Mouse (Mus musculus) heart, embryonic 12.5 days (tissue): ENCODE data around the gene Wbp11. TPM values are rescaled to one million over a fixed set of nuclear protein-coding genes. Genes with fewer than 3 reads are reported as not detected.

ENCODE experiments used
- ATAC-seq: fragments of 200-750 bp; cut with Nextera tagmentation; 2 replicates; pipeline ENCODE4 v1.8.0; 2017; ENCODE audit warnings: moderate TSS enrichment, moderate library complexity; ENCODE audit not compliant: insufficient number of reproducible peaks, low FRiP score
- H3K27ac ChIP-seq: fragments of 300-500 bp; sonication (generic); 2 replicates; pipeline ENCODE4 v1.5.1; 2016; ENCODE audit warnings: mild to moderate bottlenecking, moderate library complexity; ENCODE audit not compliant: poor library complexity, severe bottlenecking
- H3K27me3 ChIP-seq: fragments of 300-500 bp; sonication (generic); replicated peaks from 2 replicates; pipeline ENCODE4 v1.6.1; 2016; ENCODE audit warnings: mild to moderate bottlenecking, moderate library complexity
- H3K36me3 ChIP-seq: fragments of 300-500 bp; sonication (generic); 2 replicates; pipeline ENCODE4 v1.6.1; 2016; ENCODE audit warnings: mild to moderate bottlenecking, moderate library complexity
- H3K4me1 ChIP-seq: fragments of 300-500 bp; sonication (generic); replicated peaks from 2 replicates; pipeline ENCODE4 v1.6.1; 2016; ENCODE audit warnings: mild to moderate bottlenecking
- H3K4me2 ChIP-seq: fragments of 300-500 bp; sonication (generic); 2 replicates; pipeline ENCODE4 v1.6.1; 2016; ENCODE audit warnings: mild to moderate bottlenecking, moderate library complexity
- H3K4me3 ChIP-seq: fragments of 300-500 bp; sonication (generic); 2 replicates; pipeline ENCODE4 v1.5.1; 2016; ENCODE audit warnings: mild to moderate bottlenecking
- H3K9ac ChIP-seq: fragments of 300-500 bp; sonication (generic); 2 replicates; pipeline ENCODE4 v1.6.1; 2016; ENCODE audit warnings: mild to moderate bottlenecking, moderate library complexity
- H3K9me3 ChIP-seq: fragments of 300-500 bp; sonication (generic); replicated peaks from 2 replicates; pipeline ENCODE4 v1.6.1; 2016; ENCODE audit warnings: mild to moderate bottlenecking, moderate library complexity
- WGBS: fragments of 180-500 bp; shearing (Covaris S2); methylation state at CpG from one replicate; pipeline ENCODE4 v1.1.7; 2016; 5-methylcytosine and 5-hydroxymethylcytosine counted together
- polyA plus RNA-seq: library from polyadenylated mRNA; unstranded; fragments of >200 nt; fragmentation: Nextera tagmentation; extraction: Ambion mirVana; gene quantifications from 2 replicates; pipeline ENCODE4 v1.2.1, GENCODE M21; 2016

Gene Wbp11
- polyA plus RNA-seq, 1 experiment from 2014 or later = 90.5 TPM

GRCm38 (mm10) chr6:136837323-136837722 is 9.3 kb upstream of the Wbp11 start:
- ATAC-seq = no peak

DNA sequence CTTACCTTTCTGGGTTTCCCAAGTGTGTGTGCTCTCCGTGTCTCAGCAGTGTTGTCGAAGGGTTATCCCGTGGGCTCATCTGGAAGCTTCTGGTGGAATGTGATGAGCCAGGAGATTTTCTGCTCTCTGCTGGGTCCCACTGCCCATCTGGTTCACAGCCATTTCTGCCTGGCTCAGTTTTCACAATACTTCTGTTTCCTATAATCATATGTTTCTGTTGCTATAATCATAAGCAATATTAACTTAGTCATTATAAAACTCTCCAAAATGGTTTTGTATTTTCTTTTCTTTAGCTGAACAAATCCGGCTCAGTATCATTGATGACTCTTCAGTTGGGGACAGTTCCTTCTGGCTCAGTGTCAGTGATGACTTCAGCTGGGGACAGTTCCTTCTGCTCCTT is 7.3 kb upstream of the Wbp11 start, which contains the start of gene Smco3:
Gene Smco3, minus strand, starts transcription at position 101 of the 400 bp plus-strand sequence.
- ATAC-seq = no peak
- WGBS = 41% methylated on average over 4 of the region's 4 CpGs
- Histone ChIP-seq H3K36me3 (no peaks in the 10 kb centered on the region), H3K9me3 (no peaks in the 10 kb centered on the region), H3K4me2 (no peak within 1 kb of the TSS), H3K9ac (no peak within 1 kb of the TSS), H3K4me1 (no peaks in the 10 kb centered on the region), H3K27ac (no peak within 1 kb of the TSS), H3K4me3 (no peak within 1 kb of the TSS), H3K27me3 (no peaks in the 10 kb centered on the region)

More at GRCm38 (mm10) chr6:136837323-136837722, 9.3 kb upstream of the Wbp11 start:
- H3K4me1 ChIP-seq = no peaks in the 10 kb centered on the region
- H3K4me2 ChIP-seq = no peak overlapping the region
- H3K9ac ChIP-seq = no peak overlapping the region
- no peaks in the 10 kb centered on the region for H3K27me3 ChIP-seq
- H3K9me3 ChIP-seq = no peaks in the 10 kb centered on the region
- H3K36me3 ChIP-seq = no peaks in the 10 kb centered on the region
- no peak overlapping the region for H3K4me3 ChIP-seq
- H3K27ac ChIP-seq = no peak overlapping the region
- WGBS = 75% methylated on average over 3 of the region's 3 CpGs

- Histone ChIP-seq H3K36me3 (no peaks in the 10 kb centered on the region), H3K9ac (no peak overlapping the region), H3K4me2 (no peak overlapping the region), H3K27ac (no peak overlapping the region), H3K9me3 (no peaks in the 10 kb centered on the region), H3K4me3 (no peak overlapping the region), H3K27me3 (no peaks in the 10 kb centered on the region), H3K4me1 (peaks cover 6% of the 10 kb centered on the region; the same call in 1 of the 2 replicates)
- no peak for ATAC-seq
- WGBS = 67% methylated on average over 5 of the region's 5 CpGs
Measured at GRCm38 (mm10) chr6:136831712-136832111, 3.7 kb upstream of the Wbp11 start.

DNA sequence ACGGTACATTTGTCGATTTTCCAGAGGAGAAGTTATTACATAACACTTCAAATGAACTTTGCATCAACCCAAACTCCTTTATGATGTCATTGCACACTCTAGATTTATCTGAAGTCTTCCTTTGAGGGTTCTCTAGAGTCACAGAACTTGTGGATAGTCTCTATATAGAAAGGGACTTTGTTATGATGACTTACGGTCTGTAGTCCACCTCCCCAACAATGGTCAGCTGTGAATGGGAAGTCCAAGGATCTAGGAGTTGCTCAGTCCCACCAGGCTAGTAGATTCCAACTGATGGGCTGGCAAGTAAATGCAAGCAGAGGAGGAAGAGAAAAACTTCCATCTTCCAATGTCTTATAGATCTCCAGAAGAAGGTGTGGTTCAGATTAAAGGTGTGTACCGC is 648 bp upstream of the Wbp11 start:
- Histone ChIP-seq H3K9me3 (no peaks in the 10 kb centered on the region), H3K27me3 (no peaks in the 10 kb centered on the region), H3K4me1 (peaks cover 6% of the 10 kb centered on the region; the same call in 1 of the 2 replicates), H3K36me3 (peaks cover 18% of the 10 kb centered on the region), H3K4me2 (peak overlapping the region; percentile 64), H3K27ac (peak overlapping the region; percentile 77; the same call in 1 of the 2 replicates), H3K4me3 (peak overlapping the region; percentile 99), H3K9ac (peak overlapping the region; percentile 65; the same call in 1 of the 2 replicates)
- 31% methylated on average over 4 of the region's 4 CpGs for WGBS
- ATAC-seq = no peak

- H3K4me3 ChIP-seq = peak within 1 kb of the TSS; percentile 99
- H3K4me2 ChIP-seq = peak within 1 kb of the TSS; percentile 79
- ATAC-seq = peak; percentile 37; the same call in 1 of the 2 replicates
- peak within 1 kb of the TSS; percentile 87 for H3K27ac ChIP-seq
- no peaks in the 10 kb centered on the region for H3K9me3 ChIP-seq
- WGBS = under 1% methylated on average over 34 of the region's 34 CpGs
- H3K36me3 ChIP-seq = peaks cover 25% of the 10 kb centered on the region
- peak within 1 kb of the TSS; percentile 100 for H3K9ac ChIP-seq
- H3K27me3 ChIP-seq = no peaks in the 10 kb centered on the region
- peaks cover 6% of the 10 kb centered on the region; the same call in 1 of the 2 replicates for H3K4me1 ChIP-seq
Measured at GRCm38 (mm10) chr6:136827516-136827880, 535 bp downstream of the Wbp11 start, which contains the start of gene BC049715. Gene BC049715, plus strand, starts transcription at chr6:136827626.

DNA sequence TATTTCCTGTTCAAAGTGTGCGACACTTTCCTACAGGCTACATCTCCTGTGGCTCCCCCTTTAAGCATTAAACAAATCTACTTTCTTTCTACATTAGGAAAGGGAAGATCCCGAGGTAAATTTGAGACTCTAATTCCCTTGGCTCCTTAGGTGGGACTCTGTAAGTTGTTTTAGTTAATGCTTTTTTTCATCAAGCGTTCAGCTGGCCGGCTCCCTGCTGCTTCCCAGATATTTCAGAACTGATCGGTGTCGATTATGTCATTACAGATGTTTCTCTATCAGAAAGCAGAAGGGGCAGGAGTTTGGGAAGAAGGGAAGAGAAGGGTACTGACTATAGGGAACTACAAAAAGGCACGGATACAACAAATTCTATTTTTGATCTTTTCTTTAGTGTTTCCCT is 917 bp downstream of the Wbp11 start:
- no peaks in the 10 kb centered on the region for H3K27me3 ChIP-seq
- 14% methylated on average over 7 of the region's 7 CpGs for WGBS
- H3K9me3 ChIP-seq = no peaks in the 10 kb centered on the region
- H3K27ac ChIP-seq = no peak overlapping the region
- H3K4me3 ChIP-seq = peak overlapping the region; percentile 99
- H3K36me3 ChIP-seq = peaks cover 29% of the 10 kb centered on the region
- peaks cover 6% of the 10 kb centered on the region; the same call in 1 of the 2 replicates for H3K4me1 ChIP-seq
- peak overlapping the region; percentile 79 for H3K4me2 ChIP-seq
- ATAC-seq = no peak
- H3K9ac ChIP-seq = peak overlapping the region; percentile 100

DNA sequence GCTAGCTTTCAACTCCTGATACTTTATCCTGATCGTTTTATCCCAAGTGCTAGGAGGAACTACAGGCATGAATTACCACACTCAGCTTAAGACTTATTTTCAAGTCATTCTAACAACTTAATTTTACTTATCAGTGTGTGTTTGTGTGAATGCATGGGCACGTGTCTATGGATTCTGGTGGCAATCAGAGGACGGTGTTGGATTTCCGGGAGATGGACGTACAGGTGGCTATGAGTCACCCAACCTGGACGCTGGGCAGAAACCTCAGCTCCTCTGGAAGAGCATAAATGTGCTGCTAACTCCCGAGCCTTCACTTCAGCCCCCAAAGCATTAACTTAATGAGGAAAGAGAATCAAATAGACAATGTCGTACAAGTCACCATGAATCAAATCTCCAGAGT is 3.0 kb downstream of the Wbp11 start:
- Histone ChIP-seq H3K4me3 (no peak overlapping the region), H3K36me3 (peaks cover 50% of the 10 kb centered on the region), H3K4me1 (peaks cover 17% of the 10 kb centered on the region), H3K4me2 (no peak overlapping the region), H3K27me3 (no peaks in the 10 kb centered on the region), H3K9me3 (no peaks in the 10 kb centered on the region), H3K9ac (no peak overlapping the region), H3K27ac (no peak overlapping the region)
- 90% methylated on average over 8 of the region's 8 CpGs for WGBS
- ATAC-seq = no peak

DNA sequence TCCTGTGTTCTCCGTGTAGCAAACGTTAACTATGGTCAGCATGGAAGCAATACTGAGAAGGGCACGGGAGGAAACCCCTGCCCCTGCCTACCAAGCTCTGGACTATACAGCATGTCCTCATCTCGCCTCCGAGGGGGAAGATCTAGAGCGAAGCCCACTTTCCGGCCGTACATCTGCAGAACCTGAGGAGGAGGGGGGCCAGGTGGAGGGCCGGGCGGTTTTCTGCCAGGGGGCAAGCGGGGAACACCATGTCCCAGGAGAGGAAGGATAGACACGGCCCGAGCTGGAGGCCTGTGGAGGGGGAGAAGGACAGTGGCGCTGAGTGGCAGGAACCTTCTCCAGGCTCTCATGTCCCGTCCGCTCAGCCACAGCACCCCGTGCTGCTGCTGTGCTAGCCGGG is 6.9 kb downstream of the Wbp11 start:
- ATAC-seq = no peak
- Histone ChIP-seq H3K27me3 (no peaks in the 10 kb centered on the region), H3K36me3 (peaks cover 86% of the 10 kb centered on the region), H3K4me3 (no peak overlapping the region), H3K4me2 (no peak overlapping the region), H3K9ac (no peak overlapping the region), H3K4me1 (peaks cover 11% of the 10 kb centered on the region), H3K27ac (no peak overlapping the region), H3K9me3 (no peaks in the 10 kb centered on the region)
- 88% methylated on average over 18 of the region's 18 CpGs for WGBS

DNA sequence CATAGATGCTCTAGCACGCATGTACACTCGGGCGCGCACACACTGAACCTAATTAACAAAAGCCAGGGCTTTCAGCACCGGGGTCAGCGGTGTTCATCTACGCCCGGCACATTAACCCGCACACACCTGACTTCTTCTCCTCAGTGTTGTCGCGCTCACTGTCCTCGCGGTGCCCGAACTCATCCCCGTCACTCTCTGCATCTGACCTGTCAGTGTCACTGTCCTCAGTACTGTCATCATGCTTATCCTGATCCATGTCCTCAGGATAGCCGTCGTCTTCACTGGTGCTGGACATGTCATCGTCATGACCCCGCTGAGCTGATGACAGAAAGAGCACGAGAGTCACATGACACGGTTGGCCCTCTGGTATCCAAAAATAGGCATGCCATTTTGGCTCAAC is 7.7 kb downstream of the Wbp11 start:
- Histone ChIP-seq H3K4me2 (no peak overlapping the region), H3K27me3 (no peaks in the 10 kb centered on the region), H3K36me3 (peaks cover 88% of the 10 kb centered on the region), H3K27ac (no peak overlapping the region), H3K9me3 (no peaks in the 10 kb centered on the region), H3K4me1 (peaks cover 11% of the 10 kb centered on the region), H3K9ac (no peak overlapping the region), H3K4me3 (no peak overlapping the region)
- ATAC-seq = no peak
- 79% methylated on average over 21 of the region's 21 CpGs for WGBS

- H3K36me3 ChIP-seq = peaks cover 90% of the 10 kb centered on the region
- WGBS = 92% methylated on average over 3 of the region's 3 CpGs
- no peak overlapping the region for H3K4me2 ChIP-seq
- no peak overlapping the region for H3K9ac ChIP-seq
- no peak for ATAC-seq
- H3K27ac ChIP-seq = no peak overlapping the region
- H3K4me1 ChIP-seq = peaks cover 11% of the 10 kb centered on the region
- H3K27me3 ChIP-seq = no peaks in the 10 kb centered on the region
- H3K4me3 ChIP-seq = no peak overlapping the region
- no peaks in the 10 kb centered on the region for H3K9me3 ChIP-seq
Measured at GRCm38 (mm10) chr6:136817549-136817948, 10.5 kb downstream of the Wbp11 start.

GRCm38 (mm10) chr6:136816826-136817225 is 11.2 kb downstream of the Wbp11 start:
- no peak overlapping the region for H3K27ac ChIP-seq
- no peak overlapping the region for H3K9ac ChIP-seq
- WGBS = 92% methylated on average over 21 of the region's 21 CpGs
- peaks cover 11% of the 10 kb centered on the region for H3K4me1 ChIP-seq
- H3K27me3 ChIP-seq = no peaks in the 10 kb centered on the region
- H3K9me3 ChIP-seq = no peaks in the 10 kb centered on the region
- peaks cover 88% of the 10 kb centered on the region for H3K36me3 ChIP-seq
- no peak overlapping the region for H3K4me3 ChIP-seq
- H3K4me2 ChIP-seq = no peak overlapping the region
- ATAC-seq = no peak

DNA sequence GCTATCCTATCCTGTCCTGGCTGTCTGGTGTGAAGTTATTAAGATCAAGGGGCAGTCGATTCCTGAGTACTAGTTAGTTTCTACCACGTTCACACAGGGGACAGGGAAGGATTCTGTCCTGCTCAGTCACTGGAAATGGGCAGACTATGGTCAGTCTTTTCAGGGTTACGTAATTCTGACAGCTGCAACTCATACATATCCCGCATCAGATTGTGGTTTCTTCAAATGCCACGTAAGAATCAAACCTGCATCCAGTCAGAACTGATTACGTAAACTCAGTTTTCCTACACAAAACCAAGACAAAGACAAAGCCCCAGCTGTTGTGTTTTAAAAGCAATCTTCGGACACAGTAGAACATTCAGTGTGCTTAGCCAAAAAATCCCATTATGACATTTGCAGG is 12.7 kb downstream of the Wbp11 start:
- WGBS = 93% methylated on average over 7 of the region's 7 CpGs

More for the DNA sequence above, 12.7 kb downstream of the Wbp11 start:
- no peak overlapping the region for H3K9ac ChIP-seq
- H3K27ac ChIP-seq = no peak overlapping the region
- ATAC-seq = no peak
- no peak overlapping the region for H3K4me3 ChIP-seq
- H3K27me3 ChIP-seq = no peaks in the 10 kb centered on the region
- H3K9me3 ChIP-seq = no peaks in the 10 kb centered on the region
- 0 out of 2 replicates have a peak, but pooled peaks cover under 1% of the 10 kb centered on the region for H3K4me1 ChIP-seq
- H3K36me3 ChIP-seq = peaks cover 75% of the 10 kb centered on the region
- no peak overlapping the region for H3K4me2 ChIP-seq
